Mouse (Mus musculus): Measurements from ENCODE around the gene Zfp36l1. TPM values are rescaled to one million over a fixed set of nuclear protein-coding genes. Genes with fewer than 3 reads are reported as not detected.

Zfp36l1 gene
- 225 TPM in 2 replicates for total RNA-seq (2021)
- long read RNA-seq, partial matches to known transcripts = 0 of 35 reads
- long read RNA-seq, other reads (novel, unspliced or antisense) = 34 of 35 reads

GRCm38 (mm10) chr12:80112852-80113551 lies at the start of gene Zfp36l1:
Zfp36l1 (minus strand) TSS chr12:80113013.
- peak; percentile 92 for DNase-seq

GRCm38 (mm10) chr12:80162448-80162847 lies 49.6 kb upstream of the Zfp36l1 start:
- no peak for DNase-seq

GRCm38 (mm10) chr12:80157675-80158074 lies 44.9 kb upstream of the Zfp36l1 start:
- DNase-seq = no peak

- DNase-seq = peak; percentile 58
Measured at GRCm38 (mm10) chr12:80153687-80154326, 41.0 kb upstream of the Zfp36l1 start.

GRCm38 (mm10) chr12:80153078-80153477 lies 40.3 kb upstream of the Zfp36l1 start:
- DNase-seq = no peak

- DNase-seq = no peak
Measured at GRCm38 (mm10) chr12:80151821-80152220, 39.0 kb upstream of the Zfp36l1 start.

GRCm38 (mm10) chr12:80150624-80151023 lies 37.8 kb upstream of the Zfp36l1 start:
- peak; percentile 39 for DNase-seq

- DNase-seq = no peak
Measured at GRCm38 (mm10) chr12:80147563-80148214, 34.9 kb upstream of the Zfp36l1 start.

GRCm38 (mm10) chr12:80146227-80147223 lies 33.7 kb upstream of the Zfp36l1 start:
- DNase-seq = peak; percentile 73

GRCm38 (mm10) chr12:80145365-80145764 lies 32.6 kb upstream of the Zfp36l1 start:
- DNase-seq = no peak

GRCm38 (mm10) chr12:80144846-80145245 lies 32.0 kb upstream of the Zfp36l1 start:
- no peak for DNase-seq

GRCm38 (mm10) chr12:80141470-80141869 lies 28.7 kb upstream of the Zfp36l1 start:
- DNase-seq = peak; percentile 61

GRCm38 (mm10) chr12:80141011-80141410 lies 28.2 kb upstream of the Zfp36l1 start:
- no peak for DNase-seq

GRCm38 (mm10) chr12:80137744-80138143 lies 24.9 kb upstream of the Zfp36l1 start:
- no peak for DNase-seq

- no peak for DNase-seq
Measured at GRCm38 (mm10) chr12:80137246-80137645, 24.4 kb upstream of the Zfp36l1 start.

GRCm38 (mm10) chr12:80136264-80136930 lies 23.6 kb upstream of the Zfp36l1 start:
- no peak for DNase-seq

GRCm38 (mm10) chr12:80135173-80135572 lies 22.4 kb upstream of the Zfp36l1 start:
- DNase-seq = no peak

GRCm38 (mm10) chr12:80133011-80133545 lies 20.3 kb upstream of the Zfp36l1 start:
- no peak for DNase-seq

- DNase-seq = peak; percentile 89
Measured at GRCm38 (mm10) chr12:80132250-80133003, 19.6 kb upstream of the Zfp36l1 start.
